Mouse (Mus musculus): ENCODE measurements at regions not wholly inside any gene's neighbourhood (a gene's known extent, or its start where the extent isn't known, plus 50 kb on each side); places are given as distances from the start of the nearest gene placed in this dataset.

- no peak for TF ChIP-seq CTCF (IDR thresholded peaks at IDR 0.05; ENCODE audit: low read depth)
- no peak overlapping the region for H3K4me2 ChIP-seq
- no peaks in the 10 kb centered on the region for H3K9me3 ChIP-seq (ENCODE audit: low read depth, low read length)
- H3K27me3 ChIP-seq (ENCODE audit: insufficient read depth, low read length), result no peaks in the 10 kb centered on the region
- ATAC-seq (ENCODE audit: insufficient read depth), result no peak
- WGBS, result 84% methylated on average over 4 of the region's 4 CpGs
- DNase-seq, result no peak
- no peaks in the 10 kb centered on the region for H3K36me3 ChIP-seq (ENCODE audit: insufficient read depth)
- no peak overlapping the region for H3K4me3 ChIP-seq (ENCODE audit: low read depth, low read length)
- H3K4me1 ChIP-seq (ENCODE audit: insufficient read depth), result no peaks in the 10 kb centered on the region
- no peak overlapping the region for H3K27ac ChIP-seq (ENCODE audit: low read depth)
- H3K9ac ChIP-seq, result no peak overlapping the region
These were observed 79.0 kb downstream of the Casp12 start for GRCm38 (mm10) chr9:5424236-5424635.

GRCm38 (mm10) chr9:5448180-5448579, 103.0 kb downstream of the Casp12 start:
- H3K4me1 ChIP-seq (ENCODE audit: insufficient read depth), result no peaks in the 10 kb centered on the region
- TF ChIP-seq CTCF (IDR thresholded peaks at IDR 0.05; ENCODE audit: low read depth), result no peak
- no peaks in the 10 kb centered on the region for H3K36me3 ChIP-seq (ENCODE audit: insufficient read depth)

GRCm38 (mm10) chr9:5456606-5457005, 111.4 kb downstream of the Casp12 start:
- no peak for TF ChIP-seq CTCF (IDR thresholded peaks at IDR 0.05; ENCODE audit: low read depth)
- no peaks in the 10 kb centered on the region for H3K27me3 ChIP-seq (ENCODE audit: insufficient read depth, low read length)
- H3K9ac ChIP-seq, result no peak overlapping the region
- no peaks in the 10 kb centered on the region for H3K9me3 ChIP-seq (ENCODE audit: low read depth, low read length)
- ATAC-seq (ENCODE audit: insufficient read depth) (no peak), DNase-seq (no peak)
- H3K4me3 ChIP-seq (ENCODE audit: low read depth, low read length), result no peak overlapping the region
- H3K4me2 ChIP-seq, result no peak overlapping the region
- H3K27ac ChIP-seq (ENCODE audit: low read depth), result no peak overlapping the region
- no peaks in the 10 kb centered on the region for H3K4me1 ChIP-seq (ENCODE audit: insufficient read depth)
- no peaks in the 10 kb centered on the region for H3K36me3 ChIP-seq (ENCODE audit: insufficient read depth)

More at GRCm38 (mm10) chr9:5448180-5448579, 103.0 kb downstream of the Casp12 start:
- Histone ChIP-seq H3K4me2 (no peak overlapping the region), H3K27ac (ENCODE audit: low read depth) (no peak overlapping the region), H3K9me3 (ENCODE audit: low read depth, low read length) (no peaks in the 10 kb centered on the region), H3K9ac (no peak overlapping the region), H3K4me3 (ENCODE audit: low read depth, low read length) (no peak overlapping the region), H3K27me3 (ENCODE audit: insufficient read depth, low read length) (no peaks in the 10 kb centered on the region)
- 68% methylated on average over 2 of the region's 2 CpGs for WGBS
- DNase-seq (no peak), ATAC-seq (ENCODE audit: insufficient read depth) (no peak)

- Histone ChIP-seq H3K4me3 (ENCODE audit: low read depth, low read length) (no peak overlapping the region), H3K27me3 (ENCODE audit: insufficient read depth, low read length) (no peaks in the 10 kb centered on the region), H3K27ac (ENCODE audit: low read depth) (no peak overlapping the region), H3K4me2 (no peak overlapping the region), H3K4me1 (ENCODE audit: insufficient read depth) (no peaks in the 10 kb centered on the region), H3K36me3 (ENCODE audit: insufficient read depth) (no peaks in the 10 kb centered on the region), H3K9me3 (ENCODE audit: low read depth, low read length) (no peaks in the 10 kb centered on the region), H3K9ac (no peak overlapping the region)
- ATAC-seq (ENCODE audit: insufficient read depth) (no peak), DNase-seq (no peak)
- WGBS, result 68% methylated on average over 1 of the region's 1 CpGs
- no peak for TF ChIP-seq CTCF (IDR thresholded peaks at IDR 0.05; ENCODE audit: low read depth)
These were observed 126.8 kb downstream of the Casp12 start for GRCm38 (mm10) chr9:5472012-5472411.

- H3K9me3 ChIP-seq (ENCODE audit: low read depth, low read length), result no peaks in the 10 kb centered on the region
- H3K27me3 ChIP-seq (ENCODE audit: insufficient read depth, low read length), result no peaks in the 10 kb centered on the region
- DNase-seq (no peak), ATAC-seq (ENCODE audit: insufficient read depth) (no peak)
- H3K36me3 ChIP-seq (ENCODE audit: insufficient read depth), result no peaks in the 10 kb centered on the region
- no peak overlapping the region for H3K9ac ChIP-seq
- no peaks in the 10 kb centered on the region for H3K4me1 ChIP-seq (ENCODE audit: insufficient read depth)
- no peak overlapping the region for H3K4me3 ChIP-seq (ENCODE audit: low read depth, low read length)
- no peak overlapping the region for H3K4me2 ChIP-seq
- no peak for TF ChIP-seq CTCF (IDR thresholded peaks at IDR 0.05; ENCODE audit: low read depth)
- H3K27ac ChIP-seq (ENCODE audit: low read depth), result no peak overlapping the region
These were observed 129.0 kb downstream of the Casp12 start for GRCm38 (mm10) chr9:5474271-5474670.

GRCm38 (mm10) chr9:5485258-5485657, 140.0 kb downstream of the Casp12 start:
- 94% methylated on average over 2 of the region's 2 CpGs for WGBS
- no peak for TF ChIP-seq CTCF (IDR thresholded peaks at IDR 0.05; ENCODE audit: low read depth)
- no peak overlapping the region for H3K4me2 ChIP-seq
- H3K36me3 ChIP-seq (ENCODE audit: insufficient read depth), result no peaks in the 10 kb centered on the region
- no peaks in the 10 kb centered on the region for H3K9me3 ChIP-seq (ENCODE audit: low read depth, low read length)
- H3K4me1 ChIP-seq (ENCODE audit: insufficient read depth), result no peaks in the 10 kb centered on the region
- no peak overlapping the region for H3K4me3 ChIP-seq (ENCODE audit: low read depth, low read length)
- ATAC-seq (ENCODE audit: insufficient read depth), result no peak
- DNase-seq, result no peak
- H3K27me3 ChIP-seq (ENCODE audit: insufficient read depth, low read length), result no peaks in the 10 kb centered on the region
- H3K9ac ChIP-seq, result no peak overlapping the region
- H3K27ac ChIP-seq (ENCODE audit: low read depth), result no peak overlapping the region

GRCm38 (mm10) chr9:5496837-5497236, 151.6 kb downstream of the Casp12 start:
- 65% methylated on average over 2 of the region's 2 CpGs for WGBS
- H3K9me3 ChIP-seq (ENCODE audit: low read depth, low read length), result no peaks in the 10 kb centered on the region

GRCm38 (mm10) chr9:5498306-5498705, 153.1 kb downstream of the Casp12 start:
- H3K4me1 ChIP-seq (ENCODE audit: insufficient read depth), result no peaks in the 10 kb centered on the region
- 60% methylated on average over 3 of the region's 3 CpGs for WGBS
- H3K4me3 ChIP-seq (ENCODE audit: low read depth, low read length), result no peak overlapping the region
- no peak overlapping the region for H3K4me2 ChIP-seq
- no peaks in the 10 kb centered on the region for H3K36me3 ChIP-seq (ENCODE audit: insufficient read depth)
- H3K9ac ChIP-seq, result no peak overlapping the region
- TF ChIP-seq CTCF (IDR thresholded peaks at IDR 0.05; ENCODE audit: low read depth), result peak; percentile 32
- ATAC-seq (ENCODE audit: insufficient read depth) (no peak), DNase-seq (peak; percentile 2)
- no peak overlapping the region for H3K27ac ChIP-seq (ENCODE audit: low read depth)
- no peaks in the 10 kb centered on the region for H3K27me3 ChIP-seq (ENCODE audit: insufficient read depth, low read length)
- H3K9me3 ChIP-seq (ENCODE audit: low read depth, low read length), result no peaks in the 10 kb centered on the region

More at GRCm38 (mm10) chr9:5496837-5497236, 151.6 kb downstream of the Casp12 start:
- H3K9ac ChIP-seq, result no peak overlapping the region
- H3K4me3 ChIP-seq (ENCODE audit: low read depth, low read length), result no peak overlapping the region
- no peaks in the 10 kb centered on the region for H3K4me1 ChIP-seq (ENCODE audit: insufficient read depth)
- H3K27ac ChIP-seq (ENCODE audit: low read depth), result no peak overlapping the region
- no peak for TF ChIP-seq CTCF (IDR thresholded peaks at IDR 0.05; ENCODE audit: low read depth)
- DNase-seq (no peak), ATAC-seq (ENCODE audit: insufficient read depth) (no peak)
- H3K27me3 ChIP-seq (ENCODE audit: insufficient read depth, low read length), result no peaks in the 10 kb centered on the region
- H3K36me3 ChIP-seq (ENCODE audit: insufficient read depth), result no peaks in the 10 kb centered on the region
- H3K4me2 ChIP-seq, result no peak overlapping the region
